Mouse (Mus musculus): ENCODE measurements around the gene Dpm3.

The Dpm3 gene

DNA sequence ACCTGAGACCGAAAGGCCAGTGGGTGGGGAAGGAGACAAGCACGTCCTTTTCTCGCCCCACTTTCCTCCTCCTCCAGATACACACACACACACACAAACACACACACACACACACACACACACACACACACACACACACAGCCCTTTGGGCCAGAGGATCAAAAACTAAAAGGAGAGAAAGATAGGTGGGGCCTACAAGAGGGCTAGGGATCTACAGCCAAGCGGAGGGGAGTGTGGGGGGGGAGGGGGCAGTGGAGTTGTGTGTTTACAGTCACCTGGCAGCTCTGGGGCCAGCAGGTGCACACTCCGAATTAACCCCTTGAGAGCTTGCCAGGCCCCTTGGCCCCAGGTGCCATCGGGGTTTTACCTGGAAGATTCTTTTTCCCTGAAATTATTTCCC is 26.5 kb upstream of the Dpm3 start:
- no peak for DNase-seq

DNA sequence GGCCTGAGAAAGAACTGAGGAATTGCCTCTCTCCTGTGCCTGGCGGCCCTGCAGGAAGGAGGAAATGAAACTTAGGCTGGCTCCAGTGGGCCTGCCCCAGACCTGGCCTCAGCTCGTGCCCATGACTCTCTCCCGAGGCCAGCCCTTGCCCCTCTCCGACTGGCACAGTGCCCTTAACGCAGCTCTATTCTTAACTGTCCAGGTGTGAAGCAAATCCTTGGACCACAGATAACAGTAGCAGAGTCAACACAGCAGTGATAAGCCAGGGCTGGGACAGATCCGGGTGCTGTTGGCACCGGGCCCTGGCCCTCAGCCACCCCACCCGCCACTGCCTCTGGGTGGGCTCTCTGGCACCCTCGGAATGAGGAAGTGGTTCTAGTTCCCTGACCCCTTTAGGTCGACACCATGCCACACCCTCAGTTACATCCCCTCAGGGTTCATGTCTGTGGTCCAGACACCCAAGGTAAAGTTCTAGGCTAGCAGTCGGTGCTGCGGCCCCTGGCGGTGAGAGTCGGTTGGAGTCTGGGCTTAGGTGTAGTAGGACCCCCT is 25.5 kb upstream of the Dpm3 start:
- no peak for DNase-seq

DNA sequence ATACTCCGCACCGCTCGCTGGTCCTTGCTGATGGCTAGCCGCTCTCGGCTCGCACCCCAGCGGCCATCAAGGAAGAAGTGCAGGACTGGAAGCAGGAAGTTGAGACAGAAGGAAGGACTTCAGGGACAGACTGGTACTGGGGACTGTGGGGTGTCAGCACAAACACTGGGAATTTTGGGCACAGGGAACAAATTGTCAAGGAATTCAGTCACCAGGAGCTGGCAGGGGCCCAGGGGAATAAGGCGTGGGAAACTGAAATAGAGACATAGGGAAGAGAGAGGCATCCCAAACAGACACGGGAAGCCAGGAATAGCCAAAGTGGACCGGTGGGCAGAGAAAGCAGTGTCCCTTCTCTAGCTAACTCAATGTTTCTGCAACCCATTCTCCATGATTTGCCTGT is 22.6 kb upstream of the Dpm3 start:
- no peak for DNase-seq

DNA sequence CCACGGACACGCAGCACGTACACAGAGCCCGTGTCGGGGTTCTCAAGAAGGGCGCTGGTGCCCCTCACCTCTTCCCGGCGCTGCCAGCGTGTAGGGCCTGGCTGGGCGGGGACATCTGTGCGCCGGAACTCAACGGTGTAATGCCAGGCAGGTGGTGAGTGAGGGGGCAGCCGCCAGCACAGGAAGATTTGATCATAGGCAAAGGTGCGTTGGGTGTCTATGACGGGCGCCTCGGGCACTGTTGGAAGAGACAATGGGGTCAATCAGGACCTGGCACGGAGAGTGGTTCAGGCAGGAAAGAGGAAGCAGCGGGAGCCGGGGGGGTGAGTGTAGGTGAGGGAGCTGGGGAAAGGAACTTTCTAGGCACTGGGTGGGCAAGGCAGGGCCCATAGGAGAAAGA is 21.5 kb upstream of the Dpm3 start:
- DNase-seq = no peak

DNA sequence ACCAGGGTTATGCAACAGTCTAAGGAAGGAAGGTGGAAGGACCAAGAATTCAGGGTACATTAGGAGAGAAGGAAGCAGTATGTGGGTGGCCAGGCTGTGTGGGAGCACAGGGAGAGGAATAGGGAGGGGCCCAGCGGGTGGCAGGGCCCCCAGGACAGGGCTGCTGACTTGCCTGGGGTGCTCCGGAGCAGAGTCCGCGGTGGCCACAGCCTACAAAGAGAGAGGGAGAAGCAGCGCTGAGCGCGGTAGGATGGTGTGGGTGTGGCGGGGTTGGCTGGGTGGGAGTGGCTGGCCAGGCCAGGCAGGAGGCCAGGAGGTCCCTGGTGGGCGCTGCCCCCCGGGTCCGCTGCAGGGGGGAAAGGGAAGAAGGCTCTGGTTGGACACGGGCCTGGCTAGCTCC is 20.7 kb upstream of the Dpm3 start:
- no peak for DNase-seq

DNA sequence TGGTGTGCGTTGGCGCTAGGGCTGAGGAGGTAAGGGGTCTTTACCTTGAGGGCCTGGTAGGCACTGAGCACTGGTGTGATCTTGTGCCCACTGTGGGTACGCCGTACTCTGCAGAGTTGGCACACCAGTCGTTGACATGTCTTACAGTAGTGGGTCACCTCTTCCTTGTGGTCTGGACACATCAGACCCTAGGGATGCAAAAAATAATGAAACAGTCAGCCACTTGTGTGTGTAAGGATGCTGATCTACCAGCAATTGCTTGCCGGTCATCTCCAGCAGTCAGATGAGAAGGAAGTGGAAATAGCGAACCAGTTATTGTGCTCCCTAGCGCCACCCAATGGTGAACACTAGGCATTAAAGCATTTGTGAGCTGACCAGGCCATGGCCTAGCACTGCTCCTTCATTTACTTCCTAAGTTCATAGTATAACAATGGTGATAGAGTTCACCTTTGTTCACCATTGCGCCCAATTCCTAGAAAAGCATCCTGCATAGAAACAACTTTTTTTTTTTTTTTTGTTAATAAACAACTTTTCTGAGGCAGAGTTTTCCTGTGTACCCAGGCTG is 16.7 kb upstream of the Dpm3 start:
- DNase-seq = no peak

DNA sequence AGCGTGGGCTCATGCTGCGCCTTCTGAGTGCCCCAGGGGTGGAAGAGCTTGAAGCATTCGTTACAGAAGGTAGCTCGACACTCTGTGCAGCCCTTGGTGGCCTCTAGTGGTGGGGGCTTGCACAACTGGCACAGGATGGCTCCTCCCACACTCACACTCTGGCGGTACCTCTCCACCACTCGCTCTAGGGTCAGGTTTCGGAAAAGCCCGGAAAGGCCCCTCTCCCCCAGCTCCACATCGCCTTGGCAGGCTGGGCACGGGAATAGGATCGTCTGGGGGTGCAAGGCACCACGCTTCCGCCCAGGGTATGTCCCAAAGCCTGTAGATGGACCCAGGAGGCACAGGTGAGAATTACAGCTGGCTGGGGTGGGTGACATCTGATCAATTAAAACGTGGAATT is 15.5 kb upstream of the Dpm3 start:
- no peak for DNase-seq

DNA sequence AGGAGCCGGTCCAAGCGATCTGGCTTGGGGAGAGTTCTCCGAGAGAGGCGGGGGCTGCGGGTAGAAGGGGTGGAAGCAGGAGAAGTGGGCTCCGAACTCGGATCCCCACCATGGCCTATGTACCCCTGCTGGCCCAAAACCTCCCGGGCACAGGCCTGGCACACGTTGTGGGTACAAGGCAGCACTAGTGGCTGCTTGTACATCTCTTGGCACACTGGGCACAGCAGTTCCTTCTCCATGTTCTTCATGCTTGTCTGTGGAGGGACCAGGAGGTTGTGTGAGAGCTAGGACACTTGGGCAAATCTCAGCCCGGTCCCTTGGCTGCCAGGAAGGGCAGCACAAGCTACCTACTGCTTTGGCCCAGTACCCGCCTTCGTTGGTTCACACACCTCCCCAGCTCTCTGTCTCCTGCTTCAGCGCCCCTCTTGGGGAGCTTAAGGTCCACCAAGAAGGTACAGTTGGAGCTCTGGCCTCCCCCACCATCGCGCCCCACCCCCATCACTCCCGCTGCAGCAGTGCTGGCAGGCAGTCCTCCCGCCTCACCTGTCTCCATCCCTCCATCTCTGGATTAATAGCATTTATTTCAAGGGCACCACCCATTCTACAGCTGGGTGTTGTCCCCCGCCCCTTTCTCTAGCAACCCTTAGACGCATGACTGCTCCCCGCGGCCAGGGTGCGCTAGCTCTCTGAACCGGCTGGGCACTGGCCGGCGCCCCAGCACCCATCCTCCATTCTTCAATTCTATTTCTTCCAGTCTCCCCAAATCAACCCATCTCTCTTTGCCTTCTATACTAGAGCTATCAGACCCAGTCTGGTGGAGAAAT is 14.8 kb upstream of the Dpm3 start:
- DNase-seq = no peak

DNA sequence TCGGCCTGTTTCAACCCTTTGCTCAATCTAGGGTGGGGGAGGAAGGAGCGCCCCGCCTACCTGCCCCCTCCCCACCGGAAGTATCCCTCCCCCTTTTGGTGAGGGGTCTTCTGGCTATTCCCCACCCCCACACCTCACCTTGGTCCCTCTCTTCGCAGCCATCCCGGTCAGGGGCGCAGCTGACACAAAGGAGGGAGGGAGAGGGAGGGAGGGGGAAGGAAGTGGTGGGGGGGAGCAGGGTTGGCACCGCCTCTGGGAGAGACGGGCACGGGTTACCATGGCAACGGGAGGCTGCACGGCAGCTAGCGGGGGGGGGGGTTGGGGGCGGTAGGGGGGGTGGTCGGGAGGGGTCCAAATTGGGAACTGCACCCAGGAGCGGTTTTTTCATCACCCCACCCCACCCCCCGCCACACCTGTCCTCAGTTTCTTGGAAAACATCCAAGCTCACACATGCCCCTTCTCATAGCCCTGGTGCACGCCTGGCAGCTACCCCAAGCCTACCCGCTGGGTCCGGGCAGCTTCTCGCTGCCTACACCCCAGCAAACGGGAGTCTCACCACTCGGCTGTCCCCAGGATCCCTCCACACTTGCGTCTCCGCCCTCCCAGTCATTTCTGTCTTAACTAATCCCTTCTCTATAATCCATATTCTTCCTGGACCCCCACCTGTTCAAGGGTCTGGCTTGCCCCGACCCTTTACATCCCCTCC is 14.0 kb upstream of the Dpm3 start:
- DNase-seq = peak; percentile 67

DNA sequence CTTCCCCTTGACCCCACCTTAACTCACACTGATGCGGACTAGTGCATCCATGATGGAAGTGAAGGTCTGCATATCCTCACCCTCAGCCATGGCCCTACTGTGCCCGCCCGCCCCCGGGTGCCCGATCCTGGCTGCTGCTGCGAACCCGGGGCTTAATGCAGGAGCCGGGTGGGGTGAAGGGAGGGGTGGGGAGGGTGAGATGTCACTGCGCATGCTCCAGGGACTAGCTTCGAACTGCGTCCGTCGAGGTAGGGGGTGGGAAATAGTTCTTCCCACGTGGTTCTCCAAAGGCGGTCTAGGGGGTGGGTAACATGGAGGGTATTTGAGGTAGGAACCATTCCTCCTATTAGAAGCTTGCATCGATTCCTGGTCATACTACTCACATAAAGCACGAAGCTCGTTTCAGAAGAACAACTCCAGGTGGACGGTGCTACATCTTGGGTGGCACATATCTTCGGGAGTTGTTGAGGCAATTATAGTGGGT is 13.4 kb upstream of the Dpm3 start, which contains the start of gene Krtcap2:
TSS of gene Krtcap2 (plus strand) at position 279 of the 484 bp plus-strand sequence.
- DNase-seq = peak; percentile 72

DNA sequence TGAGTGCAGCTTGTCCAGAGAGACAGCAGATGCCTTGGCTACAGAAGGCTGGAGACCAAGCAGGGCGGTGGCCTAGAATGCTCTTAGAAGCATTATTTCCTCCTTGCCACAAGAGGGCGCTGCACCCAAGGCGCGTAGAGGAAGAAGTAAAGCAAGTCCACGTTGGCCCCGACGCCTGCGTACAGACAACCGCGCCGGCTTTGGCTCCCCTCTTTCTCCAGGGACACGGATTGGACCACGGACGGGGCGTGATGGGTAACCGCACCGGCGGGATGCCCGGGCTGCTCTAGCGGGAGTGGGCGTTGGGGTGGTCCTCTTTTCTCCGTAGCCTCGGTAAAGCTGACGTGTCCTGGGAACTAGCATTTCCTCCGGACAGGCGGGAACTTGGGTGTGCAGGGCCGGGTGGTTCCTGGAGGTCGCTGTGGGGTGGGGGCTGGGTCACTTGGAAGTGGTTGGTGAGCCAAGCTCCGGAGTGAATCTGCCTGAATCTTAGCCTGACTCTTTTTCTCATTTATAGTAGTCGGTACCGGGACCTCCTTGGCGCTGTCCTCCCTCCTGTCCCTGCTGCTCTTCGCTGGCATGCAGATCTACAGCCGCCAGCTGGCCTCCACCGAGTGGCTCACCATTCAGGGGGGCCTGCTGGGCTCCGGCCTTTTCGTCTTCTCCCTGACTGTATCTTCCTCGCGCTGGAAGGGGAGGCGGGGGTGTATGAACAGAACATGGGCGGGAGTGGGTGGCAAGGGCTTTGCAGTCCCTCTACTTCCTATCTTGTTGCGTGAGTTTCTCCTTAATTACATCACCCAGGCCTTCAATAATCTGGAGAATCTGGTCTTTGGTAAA is 12.7 kb upstream of the Dpm3 start, which contains the start of gene Trim46:
TSS of gene Trim46 (minus strand) at position 49 of the 840 bp plus-strand sequence.
- peak; percentile 90 for DNase-seq

DNA sequence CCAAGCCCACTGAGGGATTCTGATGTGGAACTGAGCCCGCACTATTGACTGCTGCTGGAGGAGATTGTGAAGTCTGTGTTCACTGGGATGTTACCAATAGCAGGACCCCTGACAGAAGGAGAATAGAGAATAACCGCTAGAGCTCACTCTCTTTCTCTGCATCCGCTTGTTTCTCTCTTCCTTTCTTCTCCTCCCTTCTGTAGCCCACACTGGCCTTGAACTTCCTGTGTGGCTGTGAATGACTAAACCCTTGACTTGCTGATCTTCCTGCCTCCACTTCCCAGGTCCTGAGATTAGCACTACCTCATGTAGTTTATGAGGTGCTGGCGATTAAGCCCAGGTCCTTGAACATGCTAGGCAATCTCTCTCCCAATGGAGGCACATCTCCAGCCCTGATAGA is 11.7 kb upstream of the Dpm3 start:
- no peak for DNase-seq

DNA sequence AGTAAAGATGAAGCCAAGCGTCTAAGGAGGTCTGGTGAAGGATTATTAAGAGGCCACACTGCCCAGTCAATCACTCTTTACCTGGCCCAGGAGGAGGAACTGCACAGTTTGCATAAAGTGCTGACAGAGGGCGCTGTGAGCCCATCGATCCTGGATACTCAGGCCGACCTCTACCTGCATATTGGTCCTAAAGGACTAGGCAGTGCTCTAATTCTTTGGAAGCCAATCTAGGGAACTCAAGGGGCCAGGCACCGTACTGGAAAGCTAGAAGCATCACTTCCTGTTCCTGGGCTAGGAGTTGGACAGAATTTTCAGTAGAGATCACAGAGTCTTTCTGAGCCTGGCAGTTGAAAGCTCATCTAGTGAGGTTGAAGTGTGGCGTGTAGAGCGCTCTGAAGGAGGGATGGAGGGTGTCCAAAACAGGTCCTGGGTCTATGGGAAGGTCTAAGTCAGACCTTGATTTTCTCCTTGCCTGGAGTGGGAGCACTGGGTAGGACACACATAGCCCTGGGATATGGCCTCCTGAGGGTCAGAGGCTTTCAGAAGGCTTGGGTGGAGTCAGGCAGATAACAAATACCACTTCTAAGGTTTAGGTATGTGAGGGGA is 8.6 kb upstream of the Dpm3 start:
- no peak for DNase-seq

DNA sequence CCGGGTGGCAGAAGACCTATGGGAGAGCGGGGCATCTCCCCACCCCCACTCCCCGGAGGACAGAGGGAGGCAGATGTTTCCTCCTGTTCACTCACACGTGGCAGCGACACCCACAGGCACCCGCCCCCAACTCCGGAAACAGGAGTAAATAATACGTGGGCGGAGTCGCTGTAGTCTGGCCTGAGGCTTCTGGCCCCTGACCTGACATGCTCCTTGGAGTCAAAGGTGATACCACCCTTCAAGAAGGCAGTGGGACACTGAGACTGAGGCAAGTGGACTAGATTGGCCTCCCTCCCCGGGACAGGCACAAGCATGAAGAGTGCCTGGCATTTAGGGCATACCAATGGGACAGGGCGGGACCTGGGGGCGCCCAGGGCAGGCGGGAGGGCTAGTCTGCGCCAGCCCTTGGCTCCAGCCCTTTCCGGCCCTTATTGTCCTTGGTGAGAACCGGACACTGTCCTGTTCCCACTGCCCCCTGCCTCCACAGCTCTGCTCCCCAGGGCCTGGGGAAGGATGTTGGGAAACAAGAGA is 7.7 kb upstream of the Dpm3 start:
- no peak for DNase-seq

DNA sequence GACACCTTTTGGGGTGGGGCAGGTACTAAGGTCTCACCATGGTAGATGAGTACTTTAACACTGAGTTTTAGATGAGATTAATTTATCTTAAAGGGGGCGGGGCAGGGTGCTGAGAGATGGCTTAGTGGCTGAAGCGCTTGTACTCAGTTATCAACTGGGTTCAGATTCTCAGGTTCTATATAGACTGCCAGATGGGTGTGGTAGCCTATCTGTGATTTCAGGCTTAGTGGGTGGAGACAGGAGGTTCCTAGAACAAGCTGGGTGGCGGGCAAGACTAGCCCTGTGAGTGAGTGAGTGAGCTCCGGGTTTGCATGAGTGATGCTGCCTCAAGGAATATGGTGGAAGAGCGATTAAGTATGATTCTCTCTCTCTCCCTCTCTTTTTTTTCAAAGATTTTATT is 4.2 kb upstream of the Dpm3 start:
- DNase-seq = no peak

DNA sequence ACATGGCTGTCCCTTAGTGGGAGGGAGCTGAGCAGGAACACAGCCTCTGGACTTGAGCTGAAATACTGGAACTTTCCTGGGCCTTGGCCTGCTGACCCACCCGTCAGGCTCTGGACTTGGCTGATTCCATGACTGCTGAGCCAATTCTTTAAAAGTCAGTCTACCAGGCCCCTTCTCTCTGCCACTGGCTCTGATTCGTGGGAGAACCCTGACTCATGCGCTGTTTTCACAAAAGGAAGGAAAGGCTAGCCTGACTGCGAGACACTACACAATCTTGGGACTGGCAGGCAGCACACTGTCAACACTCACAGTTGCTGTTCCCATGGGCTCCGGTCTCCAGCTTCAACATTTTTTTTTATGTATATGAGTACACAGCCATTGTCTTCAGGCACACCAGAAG is 3.0 kb upstream of the Dpm3 start:
- DNase-seq = no peak

DNA sequence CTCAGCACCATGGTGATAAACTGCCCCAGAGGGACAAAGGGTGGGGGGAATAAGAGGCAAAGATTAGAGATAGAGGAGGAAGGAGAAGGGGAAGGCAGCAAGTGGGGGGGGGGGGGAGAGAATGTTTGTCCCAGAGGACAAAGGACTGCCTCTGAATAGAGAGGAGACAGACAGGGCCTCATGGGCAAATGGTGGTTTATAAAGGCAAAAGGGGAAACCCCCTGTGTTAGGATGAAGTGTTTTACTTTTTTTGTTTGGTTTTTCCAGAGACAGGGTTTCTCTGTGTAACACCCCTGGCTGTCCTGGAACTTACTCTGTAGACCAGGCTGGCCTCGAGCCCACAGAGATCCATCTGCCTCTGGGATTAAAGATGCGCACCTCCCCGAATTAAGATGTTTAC is 1.1 kb downstream of the Dpm3 start:
- no peak for DNase-seq

DNA sequence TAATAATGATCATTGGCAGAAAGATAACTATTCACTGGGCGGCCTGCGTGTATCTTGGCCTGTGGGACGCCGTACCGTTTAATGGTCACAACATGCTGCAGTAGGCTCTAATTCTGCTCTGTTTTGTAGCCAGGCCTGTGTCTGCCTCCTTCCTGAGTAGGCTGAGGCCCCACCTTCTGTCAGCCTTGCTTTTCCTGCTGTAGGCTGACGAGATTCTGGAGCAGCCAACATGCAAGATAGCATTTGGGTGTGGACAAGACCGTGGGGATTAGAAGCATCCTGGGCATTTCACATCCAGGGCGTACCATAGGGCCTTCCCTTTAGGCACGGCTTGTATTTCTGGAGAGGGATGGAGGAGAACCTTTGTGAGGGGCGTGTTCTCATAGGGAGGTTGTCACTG is 3.3 kb downstream of the Dpm3 start:
- no peak for DNase-seq

DNA sequence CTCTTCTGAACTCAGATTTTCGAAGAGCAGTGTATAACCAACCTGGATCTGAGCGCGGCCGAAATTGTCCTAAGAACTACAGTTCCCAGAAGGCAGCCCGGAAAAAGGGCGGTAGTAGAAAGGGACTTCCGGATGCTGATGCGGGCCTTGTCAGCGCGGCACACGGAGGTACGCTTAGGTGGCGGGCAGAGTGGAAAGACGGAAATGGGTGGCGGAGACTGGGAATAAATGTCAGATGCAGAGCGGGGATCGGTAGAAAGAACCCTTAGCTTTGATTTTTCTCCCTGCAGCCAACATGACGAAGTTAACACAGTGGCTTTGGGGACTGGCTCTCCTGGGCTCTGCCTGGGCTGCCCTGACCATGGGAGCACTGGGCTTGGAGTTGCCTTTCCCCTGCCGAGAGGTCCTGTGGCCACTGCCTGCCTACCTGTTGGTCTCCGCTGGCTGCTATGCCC is 7.3 kb downstream of the Dpm3 start:
- peak; percentile 83 for DNase-seq

DNA sequence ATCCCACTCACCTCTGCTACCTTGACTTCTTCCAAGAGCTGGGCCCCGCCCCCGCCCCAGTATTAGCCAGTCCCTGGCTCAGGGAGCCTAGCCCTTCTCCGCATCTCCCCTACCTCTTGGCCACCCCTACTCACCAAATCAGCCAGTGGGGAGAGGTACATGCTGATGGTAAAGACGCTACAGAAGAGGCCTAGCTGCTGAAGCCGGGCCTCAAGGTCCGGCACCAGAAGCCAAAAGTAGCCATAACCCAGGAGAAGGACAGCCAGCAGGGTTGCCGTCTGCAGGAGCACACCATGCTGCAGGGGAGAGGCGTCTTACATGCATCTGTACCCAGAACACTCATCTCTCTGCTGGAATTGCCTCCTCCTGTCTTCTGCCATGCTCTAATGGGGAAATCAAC is 9.8 kb downstream of the Dpm3 start:
- DNase-seq = no peak

DNA sequence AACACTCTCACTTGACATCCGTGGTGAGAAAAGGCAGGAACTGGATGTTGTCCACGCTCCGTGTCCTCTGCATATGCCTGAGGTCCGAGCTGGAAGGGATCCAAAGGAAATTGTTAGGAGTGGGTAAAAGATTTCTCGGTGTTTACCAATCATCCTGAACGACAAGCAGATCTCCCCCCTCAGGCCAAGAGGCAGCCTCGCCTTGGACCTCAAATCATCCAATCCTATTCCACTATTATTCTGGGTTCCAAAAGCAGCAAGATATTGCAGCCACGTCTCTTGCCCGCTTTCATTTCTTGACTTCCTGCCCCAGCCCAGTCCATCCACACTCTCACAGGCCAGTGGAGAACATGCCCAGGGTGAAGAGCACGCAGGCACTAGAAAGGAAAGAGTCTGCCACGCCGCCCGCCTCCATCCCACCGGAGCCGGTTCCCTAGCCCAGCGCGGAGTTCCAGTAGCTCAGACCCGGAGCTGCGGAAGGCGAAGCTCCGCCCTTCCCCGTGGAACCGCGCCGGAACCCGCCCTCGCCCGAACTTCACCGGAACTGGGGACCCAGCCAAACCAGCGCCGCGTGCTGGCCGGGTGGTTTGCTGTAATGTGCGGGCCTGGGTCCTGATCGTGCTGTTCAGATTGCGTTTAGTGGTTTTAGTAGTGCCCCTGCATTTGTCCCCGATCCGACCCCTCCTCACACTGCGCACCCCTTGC is 11.0 kb downstream of the Dpm3 start, which contains the start of gene Slc50a1:
TSS of gene Slc50a1 (minus strand) at position 520 of the 705 bp plus-strand sequence.
- DNase-seq = peak; percentile 84

Measured in right cerebral cortex, postnatal 25 days (tissue).